Mouse (Mus musculus): ENCODE measurements around the gene Gm17581. TPM values are rescaled to one million over a fixed set of nuclear protein-coding genes. Genes with fewer than 3 reads are reported as not detected.
"Not testable (repeated sequence)": the region's sequence is repeated elsewhere in the genome, so short reads cannot be mapped to it uniquely, and the experiment has no call there.

The Gm17581 gene
- total RNA-seq, 4 experiments from 2014 or later: not detected

DNA sequence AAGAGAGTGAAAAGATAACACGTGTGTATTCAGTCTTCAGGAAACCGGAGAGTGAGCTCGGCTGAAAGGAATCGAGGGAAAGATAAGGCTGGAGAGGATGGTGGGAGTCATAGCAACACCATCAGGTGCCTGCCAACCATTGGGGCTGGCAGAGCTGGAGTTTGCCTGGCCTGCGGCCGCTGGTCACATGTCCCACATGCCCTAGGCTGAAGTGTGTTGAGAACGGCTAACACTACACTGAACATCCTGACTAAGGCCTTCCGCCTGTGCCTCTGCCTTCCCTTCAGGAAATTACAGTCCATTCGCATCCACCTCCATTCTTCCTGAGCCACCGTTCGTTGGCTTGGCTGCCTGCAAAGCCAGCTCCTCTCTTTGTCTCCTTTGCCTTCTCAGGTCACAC lies 6.5 kb upstream of the Gm17581 start:
- DNase-seq (ENCODE audit: low spot score in 2 of 2): no peak

DNA sequence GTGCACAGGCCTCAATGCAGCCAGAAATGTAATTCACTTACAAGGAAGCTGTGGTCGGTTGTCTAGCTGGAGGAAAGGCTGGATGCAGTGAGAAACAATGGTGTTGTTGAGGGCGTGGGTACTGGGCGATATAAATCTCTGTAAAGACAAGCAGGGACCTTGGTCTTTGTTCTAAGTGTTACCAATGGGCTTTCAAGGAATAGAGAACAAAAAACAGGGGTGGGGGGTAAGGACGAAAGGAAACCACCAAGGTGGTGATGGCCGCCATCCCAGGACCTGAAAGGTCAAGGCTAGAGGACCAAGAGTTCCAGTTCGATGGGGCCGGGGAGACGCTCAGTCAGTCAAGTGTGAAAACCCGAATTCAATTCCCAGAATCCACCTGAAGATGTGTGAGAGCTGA lies 2.1 kb upstream of the Gm17581 start:
- DNase-seq (ENCODE audit: low spot score in 2 of 2): no peak

GRCm38 (mm10) chr2:155736936-155737335 lies 1.3 kb upstream of the Gm17581 start:
- no peak for DNase-seq (ENCODE audit: low spot score in 2 of 2)

DNA sequence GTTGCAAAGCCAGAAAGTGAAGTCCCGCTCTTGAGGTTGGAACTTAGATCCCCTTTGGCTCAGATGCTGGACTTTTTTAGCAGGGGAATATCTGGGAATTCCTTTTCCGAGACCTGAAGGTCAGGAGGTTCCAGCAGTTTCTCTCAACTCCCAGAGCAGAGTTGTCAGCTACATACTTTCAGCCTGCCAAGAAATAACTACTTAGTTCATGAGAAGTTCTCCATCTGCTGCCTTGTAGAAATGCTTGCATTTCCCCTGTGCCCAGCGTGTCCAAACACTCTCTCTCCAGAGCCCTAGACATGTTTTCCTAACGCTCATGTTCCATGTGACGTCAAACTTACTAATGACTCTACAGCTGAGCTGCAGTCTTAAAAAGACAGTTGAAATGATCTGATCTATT lies 586 bp downstream of the Gm17581 start:
- no peak for DNase-seq (ENCODE audit: low spot score in 2 of 2)

- DNase-seq (ENCODE audit: low spot score in 2 of 2): peak; percentile 90
Measured at GRCm38 (mm10) chr2:155729158-155729645, 6.5 kb downstream of the Gm17581 start, which contains the start of gene Edem2. Gene Edem2 (minus strand): TSS chr2:155729475.

DNA sequence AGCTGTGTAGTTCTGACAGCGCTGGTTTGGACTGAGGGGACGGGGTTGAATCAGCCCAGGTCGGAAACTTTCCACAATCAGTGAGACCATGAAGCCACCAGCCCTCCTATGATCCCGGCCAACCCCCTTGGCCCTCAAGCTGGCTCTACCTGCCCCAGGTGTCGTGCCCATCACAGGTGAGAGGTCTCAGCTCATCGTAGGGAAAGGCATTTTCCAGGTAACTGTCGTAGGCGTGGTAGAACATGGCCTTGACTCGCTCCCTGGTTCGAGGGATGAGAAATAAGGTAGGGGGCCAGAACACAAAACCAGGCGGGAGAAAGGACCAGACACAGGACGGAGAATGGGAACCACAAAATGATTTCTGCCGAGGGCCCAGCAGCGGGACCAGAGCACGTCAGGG lies 6.9 kb downstream of the Gm17581 start:
- DNase-seq (ENCODE audit: low spot score in 2 of 2): no peak

GRCm38 (mm10) chr2:155727764-155728395 lies 7.8 kb downstream of the Gm17581 start:
- DNase-seq (ENCODE audit: low spot score in 2 of 2): no peak

- DNase-seq (ENCODE audit: low spot score in 2 of 2): no peak
Measured at GRCm38 (mm10) chr2:155726302-155726701, 9.4 kb downstream of the Gm17581 start.

- DNase-seq (ENCODE audit: low spot score in 2 of 2): no peak
Measured at GRCm38 (mm10) chr2:155724526-155724925, 11.1 kb downstream of the Gm17581 start.

- DNase-seq (ENCODE audit: low spot score in 2 of 2): no peak
Measured at GRCm38 (mm10) chr2:155724036-155724435, 11.6 kb downstream of the Gm17581 start.

GRCm38 (mm10) chr2:155720585-155720984 lies 15.1 kb downstream of the Gm17581 start:
- DNase-seq (ENCODE audit: low spot score in 2 of 2): no peak

GRCm38 (mm10) chr2:155717082-155717990 lies 18.3 kb downstream of the Gm17581 start:
- no peak for DNase-seq (ENCODE audit: low spot score in 2 of 2)

DNA sequence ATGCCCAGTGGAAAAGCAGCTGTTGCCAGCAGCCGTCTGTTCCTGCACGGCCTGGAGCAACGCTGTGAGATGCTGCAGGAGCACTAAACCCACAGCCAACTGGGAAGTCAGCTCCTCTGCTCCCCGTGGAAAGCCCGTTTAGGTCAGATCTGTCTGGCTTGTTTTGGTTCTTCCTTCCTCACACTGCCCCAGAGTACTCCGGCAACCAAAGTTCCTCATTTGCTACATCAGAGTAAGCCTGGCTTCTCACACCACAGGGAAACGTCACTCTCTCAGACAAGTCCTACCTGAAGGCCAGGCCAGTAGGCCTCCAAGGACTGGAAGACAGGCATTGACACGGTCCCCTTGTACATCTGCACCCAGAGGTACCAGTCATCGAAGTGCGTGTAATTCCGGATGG lies 25.1 kb downstream of the Gm17581 start:
- no peak for DNase-seq (ENCODE audit: low spot score in 2 of 2)

DNA sequence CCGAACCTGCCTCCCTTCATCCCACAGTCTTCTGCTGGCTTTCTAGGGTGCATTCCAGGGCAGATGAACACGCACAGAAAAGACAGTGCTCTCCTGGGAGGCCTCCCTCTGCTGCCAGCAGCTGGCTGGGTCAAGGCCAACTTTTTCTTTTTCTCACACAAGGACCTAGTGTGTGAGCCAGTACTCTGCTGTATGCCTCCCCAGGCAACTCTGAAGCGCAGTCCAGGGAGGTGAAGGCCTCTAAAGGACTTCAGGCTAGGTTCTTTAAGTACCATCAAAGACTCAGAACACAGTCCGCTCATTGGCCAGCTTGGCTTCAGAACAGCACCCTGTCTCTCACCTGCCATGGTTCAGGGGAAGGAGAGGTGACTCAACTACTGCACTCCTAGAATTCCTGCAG lies 28.4 kb downstream of the Gm17581 start:
- DNase-seq (ENCODE audit: low spot score in 2 of 2): peak; percentile 37 to 41

DNA sequence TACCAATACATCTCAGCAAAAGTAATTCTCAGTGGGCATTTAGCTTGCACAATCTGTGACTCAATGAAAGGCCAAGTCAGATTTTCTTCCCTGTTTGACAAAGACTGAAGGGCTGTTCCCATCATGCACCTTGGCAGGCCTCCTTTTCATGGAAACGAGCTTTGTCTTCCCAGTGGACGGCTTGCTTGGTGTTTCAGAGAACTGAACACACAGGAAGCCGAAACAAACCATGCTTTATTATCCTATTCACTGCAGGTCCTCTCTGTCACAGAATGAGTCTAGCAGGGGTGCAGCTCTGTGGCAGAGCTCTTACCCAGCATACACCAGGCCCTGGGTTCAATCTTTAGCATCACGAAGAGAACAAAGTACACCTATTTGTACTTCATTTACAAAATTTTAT lies 32.0 kb downstream of the Gm17581 start:
- no peak for DNase-seq (ENCODE audit: low spot score in 2 of 2)

- DNase-seq (ENCODE audit: low spot score in 2 of 2): peak in 1 of 2 experiments; percentile 30
Measured at GRCm38 (mm10) chr2:155701399-155701919, 34.2 kb downstream of the Gm17581 start.

GRCm38 (mm10) chr2:155698443-155698842 lies 37.2 kb downstream of the Gm17581 start:
- not testable (repeated sequence) for DNase-seq (ENCODE audit: low spot score in 2 of 2)

GRCm38 (mm10) chr2:155696851-155697250 lies 38.8 kb downstream of the Gm17581 start:
- DNase-seq (ENCODE audit: low spot score in 2 of 2): no peak

DNA sequence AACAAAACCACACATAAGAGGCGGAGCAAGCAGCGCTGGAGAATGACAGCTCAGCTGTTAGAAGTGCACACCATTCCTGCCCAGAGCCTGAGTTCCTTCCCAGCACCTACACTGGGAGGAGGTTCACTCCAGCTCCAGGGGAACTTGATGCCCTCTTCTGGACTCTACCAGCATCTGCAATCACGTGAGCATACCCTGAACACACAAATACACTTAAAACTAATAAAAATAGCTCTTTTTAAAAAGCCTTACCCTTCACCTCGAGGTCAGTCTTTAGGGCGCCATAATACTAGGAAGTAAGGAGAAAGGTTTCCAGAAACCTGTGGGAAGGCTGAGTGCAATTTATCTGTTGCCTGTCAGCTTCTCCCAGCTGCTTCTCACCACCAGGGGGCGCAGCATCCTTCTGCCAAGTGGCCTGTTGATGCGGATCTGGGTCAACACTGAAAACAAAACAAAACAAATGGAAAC lies 39.5 kb downstream of the Gm17581 start:
- DNase-seq (ENCODE audit: low spot score in 2 of 2): peak; percentile 60 to 83

DNA sequence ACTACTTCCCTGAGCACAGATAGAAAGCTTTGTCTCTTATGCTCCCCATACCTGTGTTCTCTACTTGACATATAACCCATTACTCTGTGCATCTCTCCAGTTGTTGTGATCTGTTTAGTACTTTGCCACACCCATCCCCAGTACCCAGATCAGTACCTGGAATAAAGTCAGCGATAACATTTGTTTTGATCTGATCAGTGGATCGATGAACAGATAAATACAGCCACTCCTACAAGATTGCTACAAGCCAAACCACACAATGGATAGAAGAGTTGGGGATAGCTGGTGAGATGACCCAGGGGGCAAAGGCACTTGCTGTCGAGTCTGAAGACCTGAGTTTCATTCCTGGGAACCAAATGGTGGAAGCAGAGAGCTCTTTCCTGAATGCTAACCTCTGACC lies 40.4 kb downstream of the Gm17581 start:
- DNase-seq (ENCODE audit: low spot score in 2 of 2): no peak

DNA sequence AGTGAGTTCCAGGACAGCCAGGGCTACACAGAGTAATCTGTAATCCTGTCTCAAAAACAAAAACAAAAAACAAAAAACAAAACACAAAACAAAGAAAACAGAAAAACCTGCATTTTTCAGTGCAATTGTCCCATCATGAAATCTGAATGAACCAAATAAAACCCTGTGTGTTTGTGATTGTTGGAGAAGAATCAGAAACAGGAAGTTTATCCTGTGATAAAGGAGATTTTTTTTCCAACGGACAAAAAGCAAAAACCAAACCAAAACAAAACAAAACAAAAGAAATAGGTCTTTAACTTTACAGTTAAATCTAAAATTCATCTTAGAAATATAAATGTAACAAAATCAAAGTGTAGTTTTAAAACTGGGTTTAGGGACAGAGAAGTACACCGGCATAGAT lies 41.1 kb downstream of the Gm17581 start:
- no peak for DNase-seq (ENCODE audit: low spot score in 2 of 2)

DNA sequence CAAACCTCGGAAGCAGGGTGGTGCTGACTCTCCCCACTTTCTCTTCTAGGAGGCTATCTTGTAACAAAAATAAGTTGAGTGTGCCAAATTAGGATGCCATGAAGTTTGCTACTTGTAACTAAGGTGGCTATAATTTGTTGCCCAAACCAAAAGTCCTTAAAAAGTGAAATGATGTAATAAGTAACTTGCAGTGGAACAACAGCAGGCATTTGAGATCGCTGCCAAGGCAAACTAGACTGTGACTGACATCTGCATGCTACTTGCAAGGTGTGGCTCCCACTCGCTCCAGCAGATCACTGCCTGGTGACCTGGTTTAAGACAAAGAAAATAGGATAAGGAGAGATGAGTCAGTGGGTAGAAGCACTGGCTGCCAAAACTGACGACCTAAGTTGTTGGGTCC lies 42.5 kb downstream of the Gm17581 start:
- no peak for DNase-seq (ENCODE audit: low spot score in 2 of 2)

Data from layer of hippocampus, adult 8-10 months (tissue).